Mouse (Mus musculus) kidney, embryonic 15.5 days (tissue): ENCODE data around the gene Tns3. TPM values are rescaled to one million over a fixed set of nuclear protein-coding genes. Genes with fewer than 3 reads are reported as not detected.

Experiments
- ATAC-seq: fragments of 200-750 bp; cut with Nextera tagmentation; replicated peaks from 2 replicates; pipeline ENCODE4 v1.8.0; 2017; ENCODE audit warnings: moderate TSS enrichment; ENCODE audit not compliant: low FRiP score
- H3K27ac ChIP-seq: fragments of 300-500 bp; sonication (generic); 2 replicates; pipeline ENCODE4 v1.5.1; 2015; ENCODE audit warnings: mild to moderate bottlenecking, inconsistent platforms
- H3K27me3 ChIP-seq: fragments of 300-500 bp; sonication (generic); 2 replicates; pipeline ENCODE4 v1.6.1; 2015; ENCODE audit warnings: inconsistent platforms
- H3K36me3 ChIP-seq: fragments of 300-500 bp; sonication (generic); 2 replicates; pipeline ENCODE4 v1.6.1; 2015; ENCODE audit warnings: inconsistent platforms
- H3K4me1 ChIP-seq: fragments of 300-500 bp; sonication (generic); 2 replicates; pipeline ENCODE4 v1.6.1; 2015; ENCODE audit warnings: inconsistent platforms
- H3K4me2 ChIP-seq: fragments of 300-500 bp; sonication (generic); 2 replicates; pipeline ENCODE4 v1.6.1; 2015; ENCODE audit warnings: moderate library complexity, mild to moderate bottlenecking, inconsistent platforms
- H3K4me3 ChIP-seq: fragments of 300-500 bp; sonication (generic); replicated peaks from 2 replicates; pipeline ENCODE4 v1.5.1; 2015; ENCODE audit warnings: mild to moderate bottlenecking, inconsistent platforms
- H3K9ac ChIP-seq: fragments of 300-500 bp; sonication (generic); 2 replicates; pipeline ENCODE4 v1.6.1; 2015; ENCODE audit warnings: mild to moderate bottlenecking, inconsistent platforms
- H3K9me3 ChIP-seq: fragments of 300-500 bp; sonication (generic); replicated peaks from 2 replicates; pipeline ENCODE4 v1.6.1; 2016; ENCODE audit warnings: inconsistent platforms
- WGBS: fragments of 180-500 bp; shearing (Covaris S2); methylation state at CpG from one replicate; pipeline ENCODE4 v1.1.7; 2015; ENCODE audit warnings: mixed read lengths; 5-methylcytosine and 5-hydroxymethylcytosine counted together
- polyA plus RNA-seq: library from polyadenylated mRNA; unstranded; fragments of >200 nt; fragmentation: Nextera tagmentation; extraction: Ambion mirVana; gene quantifications from 2 replicates; pipeline ENCODE4 v1.2.1, GENCODE M21; 2015

The Tns3 gene
- polyA plus RNA-seq, 1 experiment from 2014 or later, result 27.7 TPM

GRCm38 (mm10) chr11:8471535-8471934 is 192.8 kb downstream of the Tns3 start:
- ATAC-seq, result no peak
- H3K27me3 ChIP-seq, result no peaks in the 10 kb centered on the region
- no peaks in the 10 kb centered on the region for H3K9me3 ChIP-seq
- H3K27ac ChIP-seq, result no peak overlapping the region
- no peak overlapping the region for H3K9ac ChIP-seq
- H3K4me2 ChIP-seq, result no peak overlapping the region
- 98% methylated on average over 3 of the region's 3 CpGs for WGBS
- H3K4me1 ChIP-seq, result peaks cover 39% of the 10 kb centered on the region
- H3K4me3 ChIP-seq, result no peak overlapping the region
- H3K36me3 ChIP-seq, result peaks cover 17% of the 10 kb centered on the region

- WGBS, result 61% methylated on average over 9 of the region's 9 CpGs
- no peaks in the 10 kb centered on the region for H3K27me3 ChIP-seq
- peak overlapping the region; percentile 80 for H3K4me2 ChIP-seq
- H3K9me3 ChIP-seq, result no peaks in the 10 kb centered on the region
- no peak for ATAC-seq
- peak overlapping the region; percentile 95 for H3K27ac ChIP-seq
- peaks cover 42% of the 10 kb centered on the region for H3K4me1 ChIP-seq
- no peak overlapping the region; the same call in 1 of the 2 replicates for H3K9ac ChIP-seq
- H3K4me3 ChIP-seq, result no peak overlapping the region
- peaks cover 13% of the 10 kb centered on the region for H3K36me3 ChIP-seq
These were observed 194.8 kb downstream of the Tns3 start for GRCm38 (mm10) chr11:8469537-8469936.

GRCm38 (mm10) chr11:8468161-8469091 is 195.9 kb downstream of the Tns3 start:
- ATAC-seq, result peak; percentile 89
- H3K9ac ChIP-seq, result peak overlapping the region; percentile 50
- peak overlapping the region; percentile 53 for H3K4me3 ChIP-seq
- peaks cover 45% of the 10 kb centered on the region for H3K4me1 ChIP-seq
- peak overlapping the region; percentile 80 for H3K4me2 ChIP-seq
- WGBS, result under 1% methylated on average over 30 of the region's 33 CpGs
- H3K36me3 ChIP-seq, result peaks cover 11% of the 10 kb centered on the region; the same call in 1 of the 2 replicates
- H3K27ac ChIP-seq, result peak overlapping the region; percentile 95
- H3K9me3 ChIP-seq, result no peaks in the 10 kb centered on the region
- H3K27me3 ChIP-seq, result no peaks in the 10 kb centered on the region

- H3K36me3 ChIP-seq, result peaks cover 13% of the 10 kb centered on the region
- H3K4me1 ChIP-seq, result peaks cover 45% of the 10 kb centered on the region
- 13% methylated on average over 13 of the region's 13 CpGs for WGBS
- no peaks in the 10 kb centered on the region for H3K27me3 ChIP-seq
- peak overlapping the region; percentile 80 for H3K4me2 ChIP-seq
- H3K9ac ChIP-seq, result peak overlapping the region; percentile 50
- no peaks in the 10 kb centered on the region for H3K9me3 ChIP-seq
- peak; percentile 15; the same call in 1 of the 2 replicates for ATAC-seq
- H3K27ac ChIP-seq, result peak overlapping the region; percentile 95
- peak overlapping the region; percentile 53 for H3K4me3 ChIP-seq
These were observed 196.8 kb downstream of the Tns3 start for GRCm38 (mm10) chr11:8467403-8468160.

GRCm38 (mm10) chr11:8463866-8464265 is 200.5 kb downstream of the Tns3 start:
- ATAC-seq, result no peak
- Histone ChIP-seq H3K9me3 (no peaks in the 10 kb centered on the region), H3K4me3 (no peak overlapping the region), H3K4me2 (no peak overlapping the region), H3K36me3 (peaks cover 16% of the 10 kb centered on the region), H3K4me1 (peaks cover 40% of the 10 kb centered on the region), H3K9ac (no peak overlapping the region), H3K27me3 (no peaks in the 10 kb centered on the region), H3K27ac (no peak overlapping the region)
- 71% methylated on average over 2 of the region's 2 CpGs for WGBS

GRCm38 (mm10) chr11:8462827-8463405 is 201.4 kb downstream of the Tns3 start:
- WGBS, result 96% methylated on average over 3 of the region's 3 CpGs
- Histone ChIP-seq H3K9me3 (no peaks in the 10 kb centered on the region), H3K4me1 (peaks cover 40% of the 10 kb centered on the region)

GRCm38 (mm10) chr11:8460835-8461234 is 203.5 kb downstream of the Tns3 start:
- ATAC-seq, result no peak
- Histone ChIP-seq H3K9ac (no peak overlapping the region), H3K4me3 (no peak overlapping the region), H3K27me3 (no peaks in the 10 kb centered on the region), H3K4me1 (peaks cover 43% of the 10 kb centered on the region), H3K27ac (no peak overlapping the region), H3K4me2 (no peak overlapping the region), H3K9me3 (no peaks in the 10 kb centered on the region), H3K36me3 (peaks cover 20% of the 10 kb centered on the region)
- WGBS, result 80% methylated on average over 4 of the region's 4 CpGs

More at GRCm38 (mm10) chr11:8462827-8463405, 201.4 kb downstream of the Tns3 start:
- no peak overlapping the region for H3K4me3 ChIP-seq
- H3K4me2 ChIP-seq, result no peak overlapping the region
- no peak overlapping the region for H3K27ac ChIP-seq
- H3K36me3 ChIP-seq, result peaks cover 16% of the 10 kb centered on the region
- no peak for ATAC-seq
- no peaks in the 10 kb centered on the region for H3K27me3 ChIP-seq
- no peak overlapping the region for H3K9ac ChIP-seq

GRCm38 (mm10) chr11:8457951-8458350 is 206.4 kb downstream of the Tns3 start:
- WGBS, result 46% methylated on average over 5 of the region's 5 CpGs

GRCm38 (mm10) chr11:8456586-8457285 is 207.6 kb downstream of the Tns3 start:
- peaks cover 23% of the 10 kb centered on the region for H3K36me3 ChIP-seq
- H3K27ac ChIP-seq, result peak overlapping the region; percentile 61
- no peaks in the 10 kb centered on the region for H3K9me3 ChIP-seq
- no peak overlapping the region for H3K4me3 ChIP-seq
- H3K4me2 ChIP-seq, result no peak overlapping the region
- ATAC-seq, result 0 out of 2 replicates have a peak, but pooled peaks have one; percentile 31
- H3K4me1 ChIP-seq, result peaks cover 48% of the 10 kb centered on the region
- no peak overlapping the region for H3K9ac ChIP-seq
- no peaks in the 10 kb centered on the region for H3K27me3 ChIP-seq
- WGBS, result 60% methylated on average over 9 of the region's 9 CpGs

More at GRCm38 (mm10) chr11:8457951-8458350, 206.4 kb downstream of the Tns3 start:
- Histone ChIP-seq H3K9me3 (no peaks in the 10 kb centered on the region), H3K27me3 (no peaks in the 10 kb centered on the region), H3K36me3 (peaks cover 21% of the 10 kb centered on the region), H3K4me1 (peaks cover 48% of the 10 kb centered on the region), H3K4me2 (no peak overlapping the region), H3K27ac (peak overlapping the region; percentile 60), H3K4me3 (no peak overlapping the region), H3K9ac (no peak overlapping the region)
- no peak for ATAC-seq

GRCm38 (mm10) chr11:8455650-8456049 is 208.7 kb downstream of the Tns3 start:
- Histone ChIP-seq H3K9me3 (no peaks in the 10 kb centered on the region), H3K9ac (no peak overlapping the region), H3K27ac (no peak overlapping the region), H3K27me3 (no peaks in the 10 kb centered on the region), H3K4me1 (peaks cover 48% of the 10 kb centered on the region), H3K4me2 (no peak overlapping the region), H3K36me3 (peaks cover 31% of the 10 kb centered on the region), H3K4me3 (no peak overlapping the region)
- WGBS, result 79% methylated on average over 6 of the region's 6 CpGs
- no peak for ATAC-seq

GRCm38 (mm10) chr11:8453252-8453651 is 211.1 kb downstream of the Tns3 start:
- Histone ChIP-seq H3K9ac (no peak overlapping the region), H3K4me2 (no peak overlapping the region), H3K4me3 (no peak overlapping the region), H3K9me3 (no peaks in the 10 kb centered on the region), H3K27me3 (no peaks in the 10 kb centered on the region), H3K36me3 (peaks cover 55% of the 10 kb centered on the region), H3K27ac (no peak overlapping the region), H3K4me1 (peaks cover 31% of the 10 kb centered on the region)
- no peak for ATAC-seq
- WGBS, result 67% methylated on average over 6 of the region's 6 CpGs
